Mouse (Mus musculus): ENCODE measurements around the gene Sh3kbp1.

- TF ChIP-seq CTCF (conservative IDR thresholded peaks at IDR 0.05; ENCODE audit: low read length) (no peak), NANOG (IDR thresholded peaks at IDR 0.05; ENCODE audit: borderline replicate concordance, low read length) (no peak), POU5F1 (IDR thresholded peaks at IDR 0.05; ENCODE audit: borderline replicate concordance, low read length) (no peak)
Observed at GRCm38 (mm10) chrX:159790516-159790915, 163.4 kb downstream of the Sh3kbp1 start.

Data from E14TG2a.4 (cell line).